8 mouse cellular contexts compared by ENCODE assay signal in genomic region chrX:151800701-151801511, GRCm38 (mm10). TPM values are rescaled to one million over a fixed set of nuclear protein-coding genes. Genes with fewer than 3 reads are reported as not detected.
A peak's percentile ranks its signal among the peaks of the same experiment; 100 is the strongest.
DNase-seq lines count a peak whose midpoint lies in the region; ATAC-seq and TF ChIP-seq lines count a peak whose summit lies in the region.

Gene Huwe1, plus strand, starts transcription at chrX:151800807.

- 22% methylated on average over 36 of the region's 36 CpGs for WGBS in hindbrain, embryonic 10.5 days
- 8% methylated on average over 19 of the region's 36 CpGs for WGBS in lung, postnatal 0 days

- TF ChIP-seq EP300 in lung, postnatal 0 days (IDR thresholded peaks at IDR 0.05): no peak

- H3K9me3 ChIP-seq in hindbrain, embryonic 10.5 days: 0 out of 2 replicates have a peak, but pooled peaks cover 5% of the 10 kb centered on the region
- no peaks in the 10 kb centered on the region for H3K9me3 ChIP-seq in lung, postnatal 0 days (ENCODE audit: low read length)

- H3K4me1 ChIP-seq in hindbrain, embryonic 10.5 days (replicated peaks): 0 out of 2 replicates have a peak, but pooled peaks cover 3% of the 10 kb centered on the region
- no peaks in the 10 kb centered on the region for H3K4me1 ChIP-seq in lung, postnatal 0 days (ENCODE audit: insufficient read depth, low read depth, low read length)

- 0 out of 2 replicates have a peak, but pooled peaks have one; percentile 12 for TF ChIP-seq CTCF in lung, postnatal 0 days (IDR thresholded peaks at IDR 0.05)

- peak; percentile 69 for DNase-seq in MN1 (ENCODE audit: low spot score)
- peak; percentile 75 for DNase-seq in cerebellum, adult 9-10 months
- peak; percentile 31 to 60 for DNase-seq in frontal cortex, adult 2 months (ENCODE audit: extremely low spot score in 1 of 2, low spot score in 1 of 2)
- DNase-seq in hindbrain, embryonic 10.5 days (ENCODE audit: low spot score): peak; percentile 82
- peak; percentile 61 to 69 for DNase-seq in layer of hippocampus, postnatal 10 days (ENCODE audit: low spot score in 2 of 2)
- DNase-seq in lung, postnatal 0 days (ENCODE audit: low spot score): peak; percentile 66
- peak; percentile 49 for DNase-seq in ovary, postnatal 14 days (ENCODE audit: low spot score)
- peak; percentile 34 to 35 for DNase-seq in thymus, postnatal 10 days (ENCODE audit: low spot score in 2 of 2)

- peaks cover 6% of the 10 kb centered on the region; the same call in 1 of the 2 replicates for H3K36me3 ChIP-seq in hindbrain, embryonic 10.5 days
- H3K36me3 ChIP-seq in lung, postnatal 0 days (ENCODE audit: insufficient read depth, low read length): no peaks in the 10 kb centered on the region

- H3K4me3 ChIP-seq in hindbrain, embryonic 10.5 days: peak within 1 kb of the TSS; percentile 62
- H3K4me3 ChIP-seq in lung, postnatal 0 days (ENCODE audit: low read depth, low read length): peak within 1 kb of the TSS; percentile 56

- ATAC-seq in lung, postnatal 0 days: peak; percentile 10; the same call in 1 of the 2 replicates

- H3K4me2 ChIP-seq in lung, postnatal 0 days (replicated peaks; ENCODE audit: low read depth, low read length): peak within 1 kb of the TSS; percentile 54

- peak within 1 kb of the TSS; percentile 93 for H3K27ac ChIP-seq in hindbrain, embryonic 10.5 days
- H3K27ac ChIP-seq in lung, postnatal 0 days (ENCODE audit: low read length): peak within 1 kb of the TSS; percentile 84

- peak within 1 kb of the TSS; percentile 58 for H3K9ac ChIP-seq in lung, postnatal 0 days (replicated peaks; ENCODE audit: low read depth)

- peaks cover 37% of the 10 kb centered on the region for H3K27me3 ChIP-seq in hindbrain, embryonic 10.5 days (ENCODE audit: insufficient read depth, poor library complexity, severe bottlenecking)
- H3K27me3 ChIP-seq in lung, postnatal 0 days (replicated peaks; ENCODE audit: insufficient read depth, low read length): no peaks in the 10 kb centered on the region

RNA-seq across cellular contexts. Expression of gene Huwe1, which starts in this region (rescaled TPM):
- polyA plus RNA-seq in frontal cortex, adult 2 months (2012; rRNA removed): 86.3 and 106 TPM in 2 replicates
- polyA plus RNA-seq in hindbrain, embryonic 10.5 days (2016; fragmentation: Nextera tagmentation; extraction: Ambion mirVana): 48.4 and 52.7 TPM in 2 replicates
- total RNA-seq in layer of hippocampus, postnatal 10 days (2021): 100 to 1,000 TPM; 256 to 344 TPM
- polyA plus RNA-seq in lung, postnatal 0 days (2015; fragmentation: Nextera tagmentation; extraction: Ambion mirVana): 16.4 and 20.4 TPM in 2 replicates

Comparison
In these comparisons a context has a peak if more than half of its experiments do, and no peak if none do; other contexts are left out.
1. Peak in every context shown above with its lines: DNase-seq, ATAC-seq, H3K4me3 ChIP-seq and H3K27ac ChIP-seq.